Mouse (Mus musculus) olfactory bulb, adult 2 months (tissue): ENCODE data around the gene Nfib.

Experiments
- CTCF ChIP-seq: fragments of 200-500 bp; IDR thresholded peaks from 2 replicates; pipeline ENCODE4 v1.5.1; 2012; ENCODE audit warnings: low read depth, mild to moderate bottlenecking, low read length, moderate library complexity; ENCODE audit not compliant: insufficient read depth
- POLR2A ChIP-seq: fragments of 200-500 bp; IDR thresholded peaks from 2 replicates; pipeline ENCODE4 v1.6.1; 2012; ENCODE audit warnings: mild to moderate bottlenecking, low read depth, low read length, moderate library complexity; ENCODE audit not compliant: insufficient read depth

DNA sequence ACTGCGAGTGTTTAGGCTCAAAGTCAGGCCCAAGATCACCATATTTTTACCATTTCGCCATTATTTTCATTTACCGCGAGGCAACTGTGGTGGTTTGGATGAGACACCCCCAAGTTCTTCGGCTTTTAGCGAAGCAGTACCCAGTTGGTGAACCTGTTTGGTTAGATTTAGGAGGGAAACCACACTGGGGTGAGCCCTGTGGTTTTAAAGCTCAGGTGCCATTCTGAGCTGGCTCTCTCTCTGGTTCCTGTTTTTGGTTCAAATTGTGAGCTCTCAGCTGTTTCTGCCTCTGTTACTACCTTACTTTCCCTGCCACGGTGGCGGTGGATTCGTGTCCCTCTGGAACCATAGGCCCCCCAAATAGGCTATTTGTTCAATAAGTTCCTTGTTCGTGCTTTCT lies 88.3 kb downstream of the Nfib start:
- TF ChIP-seq CTCF (no peak), POLR2A (no peak)
